Mouse (Mus musculus) brain, embryonic 14.5 days (tissue): ENCODE data around the gene Scel.

Source experiments
- CTCF ChIP-seq: fragments of 200-500 bp; IDR thresholded peaks from 2 replicates; pipeline ENCODE4 v1.5.1; 2012; ENCODE audit warnings: inconsistent platforms, mild to moderate bottlenecking, moderate library complexity, borderline replicate concordance; ENCODE audit not compliant: insufficient read depth, insufficient read length; ENCODE audit errors: extremely low read depth
- POLR2A ChIP-seq: fragments of 200-500 bp; IDR thresholded peaks from 2 replicates; pipeline ENCODE4 v1.6.1; 2012; ENCODE audit warnings: mild to moderate bottlenecking, inconsistent platforms, borderline replicate concordance; ENCODE audit not compliant: poor library complexity, insufficient read depth, insufficient read length, severe bottlenecking; ENCODE audit errors: extremely low read depth

- no peak for TF ChIP-seq POLR2A
- TF ChIP-seq CTCF = no peak
Observed at GRCm38 (mm10) chr14:103541679-103542078, 28.5 kb downstream of the Scel start.
